Mouse (Mus musculus): ENCODE measurements at regions not wholly inside any gene's neighbourhood (a gene's known extent, or its start where the extent isn't known, plus 50 kb on each side); places are given as distances from the start of the nearest gene placed in this dataset.

- no peak for ATAC-seq (replicated peaks; ENCODE audit: low read depth, poor library complexity, severe bottlenecking)
Measured at GRCm38 (mm10) chr12:58474181-58474580, 205.1 kb upstream of the Clec14a start.

DNA sequence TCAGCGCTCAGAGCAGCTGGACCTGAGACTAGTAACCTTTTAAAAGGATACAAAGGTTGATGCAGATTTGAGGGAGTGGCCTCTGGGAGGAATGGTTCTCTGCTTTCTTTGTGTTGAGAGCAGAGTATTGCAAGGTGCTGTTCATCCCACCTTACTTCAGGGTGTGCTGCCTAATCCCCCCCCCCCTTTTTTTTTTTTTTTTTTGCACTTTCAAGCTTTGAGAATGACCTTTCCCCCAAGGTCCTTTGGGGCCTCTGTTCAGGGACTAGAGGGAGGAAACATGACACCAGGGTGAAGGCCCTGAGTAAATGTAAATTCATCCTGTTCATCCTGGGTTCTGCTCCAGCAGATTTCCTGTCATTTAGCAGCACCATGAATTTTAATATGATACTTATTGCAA lies 204.4 kb upstream of the Clec14a start:
- ATAC-seq (replicated peaks; ENCODE audit: low read depth, poor library complexity, severe bottlenecking) = no peak

DNA sequence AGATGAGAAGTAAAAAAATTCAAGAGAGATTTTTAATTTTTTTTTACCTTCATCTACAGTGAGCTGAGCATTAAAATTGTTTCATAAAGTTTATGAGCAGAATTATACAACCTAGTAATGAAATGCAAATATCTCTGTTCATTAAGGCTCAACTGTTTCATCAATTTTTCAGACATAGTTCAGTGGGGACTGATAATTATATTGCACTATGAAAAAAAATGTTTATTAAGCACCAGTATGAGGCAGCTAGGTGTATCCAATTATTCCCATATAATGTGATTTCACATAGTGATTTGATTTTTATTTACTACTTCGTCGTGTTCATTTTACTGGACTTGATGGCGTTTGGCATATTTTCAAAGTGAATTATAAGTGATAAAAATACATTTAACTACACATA lies 191.4 kb upstream of the Clec14a start:
- no peak for ATAC-seq (replicated peaks; ENCODE audit: low read depth, poor library complexity, severe bottlenecking)

GRCm38 (mm10) chr12:58454828-58455227 lies 185.7 kb upstream of the Clec14a start:
- ATAC-seq (replicated peaks; ENCODE audit: low read depth, poor library complexity, severe bottlenecking) = no peak

GRCm38 (mm10) chr12:58443007-58443406 lies 173.9 kb upstream of the Clec14a start:
- no peak for ATAC-seq (replicated peaks; ENCODE audit: low read depth, poor library complexity, severe bottlenecking)

- ATAC-seq (replicated peaks; ENCODE audit: low read depth, poor library complexity, severe bottlenecking) = no peak
Measured at GRCm38 (mm10) chr12:58441962-58442361, 172.9 kb upstream of the Clec14a start.

GRCm38 (mm10) chr12:58440666-58441065 lies 171.6 kb upstream of the Clec14a start:
- ATAC-seq (replicated peaks; ENCODE audit: low read depth, poor library complexity, severe bottlenecking) = no peak

- no peak for ATAC-seq (replicated peaks; ENCODE audit: low read depth, poor library complexity, severe bottlenecking)
Measured at GRCm38 (mm10) chr12:58437031-58437430, 167.9 kb upstream of the Clec14a start.

- no peak for ATAC-seq (replicated peaks; ENCODE audit: low read depth, poor library complexity, severe bottlenecking)
Measured at GRCm38 (mm10) chr12:58434504-58434903, 165.4 kb upstream of the Clec14a start.

GRCm38 (mm10) chr12:58429929-58430328 lies 160.8 kb upstream of the Clec14a start:
- ATAC-seq (replicated peaks; ENCODE audit: low read depth, poor library complexity, severe bottlenecking) = no peak

GRCm38 (mm10) chr12:58426758-58427157 lies 157.7 kb upstream of the Clec14a start:
- ATAC-seq (replicated peaks; ENCODE audit: low read depth, poor library complexity, severe bottlenecking) = no peak

- ATAC-seq (replicated peaks; ENCODE audit: low read depth, poor library complexity, severe bottlenecking) = no peak
Measured at GRCm38 (mm10) chr12:58425961-58426360, 156.9 kb upstream of the Clec14a start.

- no peak for ATAC-seq (replicated peaks; ENCODE audit: low read depth, poor library complexity, severe bottlenecking)
Measured at GRCm38 (mm10) chr12:58423581-58423980, 154.5 kb upstream of the Clec14a start.

GRCm38 (mm10) chr12:58401904-58402303 lies 132.8 kb upstream of the Clec14a start:
- no peak for ATAC-seq (replicated peaks; ENCODE audit: low read depth, poor library complexity, severe bottlenecking)

- no peak for ATAC-seq (replicated peaks; ENCODE audit: low read depth, poor library complexity, severe bottlenecking)
Measured at GRCm38 (mm10) chr12:58360258-58360657, 91.2 kb upstream of the Clec14a start.

DNA sequence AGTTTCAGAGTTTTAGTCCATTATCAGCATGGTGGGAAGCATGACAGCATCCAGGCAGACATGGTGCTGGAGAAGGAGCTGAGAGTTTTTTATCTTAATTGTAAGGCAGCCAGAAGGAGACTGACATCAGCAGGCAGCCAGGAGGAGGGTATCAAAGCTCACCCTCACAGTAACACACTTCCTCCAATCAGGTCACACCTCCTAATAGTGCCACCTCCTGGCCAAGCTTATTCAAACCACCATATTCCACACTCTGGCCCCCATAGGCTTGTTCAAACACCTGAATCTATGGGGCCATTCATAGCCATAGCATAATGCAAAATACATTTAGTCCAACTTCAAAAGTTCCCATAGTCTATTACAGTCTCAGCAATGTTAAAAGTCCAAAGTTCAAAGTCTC lies 65.1 kb upstream of the Clec14a start:
- ATAC-seq (replicated peaks; ENCODE audit: low read depth, poor library complexity, severe bottlenecking) = peak; percentile 89

- no peak for ATAC-seq (replicated peaks; ENCODE audit: low read depth, poor library complexity, severe bottlenecking)
Measured at GRCm38 (mm10) chr12:58329913-58330312, 60.8 kb upstream of the Clec14a start.

DNA sequence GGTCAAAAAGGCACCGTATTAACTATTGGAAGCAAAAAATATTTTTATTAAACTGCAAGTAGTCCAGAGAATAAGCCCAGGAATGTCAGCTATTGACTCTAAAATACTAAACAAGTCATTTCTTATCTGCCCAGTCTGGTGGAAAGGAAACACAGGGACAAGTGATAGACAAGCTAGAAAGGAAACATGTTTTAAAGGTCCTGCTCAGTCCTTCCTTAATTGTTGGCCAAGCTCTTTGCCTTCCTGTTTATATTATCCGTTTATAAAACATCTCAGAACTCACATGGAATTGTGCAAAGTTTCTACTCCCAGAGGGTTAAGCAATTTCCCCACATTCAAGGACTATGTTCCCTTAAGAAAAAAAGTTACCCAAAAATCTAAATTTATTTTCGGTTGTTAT lies 54.9 kb upstream of the Clec14a start:
- peak; percentile 58; the same call in 1 of the 2 replicates for ATAC-seq (replicated peaks; ENCODE audit: low read depth, poor library complexity, severe bottlenecking)
